Mouse (Mus musculus) embryonic facial prominence, embryonic 11.5 days (tissue): ENCODE data around the gene Pla2g12b. TPM values are rescaled to one million over a fixed set of nuclear protein-coding genes. Genes with fewer than 3 reads are reported as not detected.

Source experiments
- ATAC-seq: fragments of 200-750 bp; cut with Nextera tagmentation; replicated peaks from 2 replicates; pipeline ENCODE4 v1.8.0; 2017; ENCODE audit warnings: low read depth; ENCODE audit not compliant: insufficient number of reproducible peaks, low FRiP score, low TSS enrichment
- DNase-seq: peaks from one replicate; pipeline ENCODE4 v3.0.0-alpha.2; 2015; ENCODE audit warnings: low spot score
- H3K27ac ChIP-seq: fragments of 300-500 bp; sonication (generic); replicated peaks from 2 replicates; pipeline ENCODE4 v1.5.1; 2014; ENCODE audit warnings: mild to moderate bottlenecking, low read depth, low read length, control low read depth
- H3K27me3 ChIP-seq: fragments of 300-500 bp; sonication (generic); 2 replicates; pipeline ENCODE4 v1.6.1; 2014; ENCODE audit warnings: mild to moderate bottlenecking, low read length, moderate library complexity, mixed read lengths; ENCODE audit not compliant: control insufficient read depth, insufficient read depth
- H3K36me3 ChIP-seq: fragments of 300-500 bp; sonication (generic); replicated peaks from 2 replicates; pipeline ENCODE4 v1.6.1; 2014; ENCODE audit warnings: low read depth, mild to moderate bottlenecking, low read length, moderate library complexity, mixed read lengths; ENCODE audit not compliant: control insufficient read depth, insufficient read depth
- H3K4me1 ChIP-seq: fragments of 300-500 bp; sonication (generic); 2 replicates; pipeline ENCODE4 v1.6.1; 2014; ENCODE audit warnings: low read length, mixed read lengths; ENCODE audit not compliant: control insufficient read depth, insufficient read depth
- H3K4me2 ChIP-seq: fragments of 300-500 bp; sonication (generic); 2 replicates; pipeline ENCODE4 v1.6.1; 2014; ENCODE audit warnings: low read depth, mild to moderate bottlenecking, control low read depth, low read length, moderate library complexity
- H3K4me3 ChIP-seq: fragments of 300-500 bp; sonication (generic); 2 replicates; pipeline ENCODE4 v1.5.1; 2014; ENCODE audit warnings: low read depth, low read length, control low read depth
- H3K9ac ChIP-seq: fragments of 300-500 bp; sonication (generic); replicated peaks from 2 replicates; pipeline ENCODE4 v1.6.1; 2014; ENCODE audit warnings: mild to moderate bottlenecking, control low read depth, low read length
- H3K9me3 ChIP-seq: fragments of 300-500 bp; sonication (generic); replicated peaks from 2 replicates; pipeline ENCODE4 v1.6.1; 2016; ENCODE audit warnings: mild to moderate bottlenecking, low read length, inconsistent platforms, mixed read lengths; ENCODE audit not compliant: control insufficient read depth
- WGBS: fragments of 180-500 bp; shearing (Covaris S2); extraction: QIAGEN DNeasy Blood & Tissue Kit; methylation state at CpG from one replicate; pipeline ENCODE4 v1.1.7; 2014; 5-methylcytosine and 5-hydroxymethylcytosine counted together
- polyA plus RNA-seq: library from polyadenylated mRNA; unstranded; fragments of >200 nt; fragmentation: Nextera tagmentation; extraction: Ambion mirVana; gene quantifications from 2 replicates; pipeline ENCODE4 v1.2.1, GENCODE M21; 2014

Pla2g12b gene
- polyA plus RNA-seq, 1 experiment from 2014 or later, result 0.25 TPM

DNA sequence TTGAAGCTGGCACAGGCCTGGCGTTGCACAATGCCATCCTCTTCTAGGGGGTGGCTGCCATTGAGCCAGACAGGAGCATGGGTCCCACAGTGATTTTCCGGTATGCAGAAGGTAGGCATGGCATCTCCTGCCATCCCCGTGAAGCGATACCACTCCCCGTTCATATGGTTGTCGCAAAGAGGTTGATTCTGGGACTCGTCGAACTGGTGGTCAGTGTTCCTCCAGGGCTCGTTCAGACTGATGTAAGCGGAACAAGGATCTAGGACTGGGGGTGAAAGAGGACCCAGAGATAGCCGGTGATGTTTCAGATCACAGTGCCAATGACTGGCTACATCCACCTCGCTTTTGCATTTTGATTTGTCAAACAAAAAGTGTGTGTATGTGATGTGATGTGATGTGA is 35.2 kb downstream of the Pla2g12b start:
- Histone ChIP-seq H3K27me3 (no peaks in the 10 kb centered on the region), H3K4me2 (no peak overlapping the region), H3K9me3 (no peaks in the 10 kb centered on the region), H3K9ac (no peak overlapping the region), H3K27ac (no peak overlapping the region), H3K36me3 (no peaks in the 10 kb centered on the region), H3K4me1 (no peaks in the 10 kb centered on the region), H3K4me3 (no peak overlapping the region)
- ATAC-seq, result no peak
- DNase-seq, result no peak
- 93% methylated on average over 12 of the region's 12 CpGs for whole genome bisulfite sequencing

DNA sequence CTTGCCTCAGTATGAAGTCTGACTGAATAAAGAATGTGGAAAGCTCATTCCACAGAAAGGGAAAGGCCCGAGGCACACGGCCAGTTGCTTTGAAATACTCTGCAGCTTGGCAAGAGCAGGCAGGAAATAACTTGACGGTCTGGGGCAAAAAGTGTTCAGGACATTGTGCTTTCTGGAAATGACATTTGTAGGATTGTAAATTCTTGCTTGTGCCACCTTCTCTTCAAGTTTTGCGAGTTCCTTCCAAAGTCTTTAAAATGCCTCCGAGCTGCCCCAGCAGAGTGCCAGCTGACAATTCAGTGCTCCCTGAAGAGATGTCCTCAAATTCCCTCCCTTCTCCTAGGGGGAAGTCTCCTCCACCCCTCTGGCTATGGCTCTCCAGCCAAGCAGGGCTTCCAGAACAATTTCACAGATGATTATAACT is 36.1 kb downstream of the Pla2g12b start:
- ATAC-seq (no peak), DNase-seq (peak; percentile 39)
- no peaks in the 10 kb centered on the region for H3K9me3 ChIP-seq
- no peak overlapping the region for H3K4me2 ChIP-seq
- H3K27ac ChIP-seq, result no peak overlapping the region
- no peaks in the 10 kb centered on the region for H3K36me3 ChIP-seq
- no peak overlapping the region for H3K4me3 ChIP-seq
- 54% methylated on average over 5 of the region's 5 CpGs for WGBS
- H3K9ac ChIP-seq, result no peak overlapping the region
- no peaks in the 10 kb centered on the region for H3K4me1 ChIP-seq
- H3K27me3 ChIP-seq, result no peaks in the 10 kb centered on the region

DNA sequence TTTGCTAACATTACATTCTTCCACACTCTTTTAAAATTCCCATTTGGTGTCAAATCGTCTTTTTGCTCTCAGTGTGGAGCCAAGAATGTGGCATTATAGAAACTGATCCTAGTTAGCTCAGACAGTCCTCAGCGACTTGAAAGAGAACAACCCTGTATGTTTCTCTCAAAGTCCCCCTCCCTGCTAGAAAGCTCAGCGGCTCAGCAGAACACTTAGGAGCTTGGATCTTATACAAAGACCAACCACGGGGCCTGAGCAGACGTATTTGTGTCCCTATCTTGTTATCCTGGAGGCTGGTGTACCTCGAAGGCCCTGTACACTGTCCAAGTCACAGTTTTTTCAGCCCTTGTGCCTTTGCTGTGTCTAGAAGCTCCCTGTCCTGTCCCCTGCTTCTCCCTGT is 36.7 kb downstream of the Pla2g12b start:
- Histone ChIP-seq H3K9ac (no peak overlapping the region), H3K27me3 (no peaks in the 10 kb centered on the region), H3K4me2 (no peak overlapping the region), H3K4me1 (no peaks in the 10 kb centered on the region), H3K4me3 (no peak overlapping the region), H3K9me3 (no peaks in the 10 kb centered on the region), H3K36me3 (no peaks in the 10 kb centered on the region), H3K27ac (no peak overlapping the region)
- no peak for ATAC-seq
- no peak for DNase-seq
- WGBS, result 66% methylated on average over 6 of the region's 6 CpGs

DNA sequence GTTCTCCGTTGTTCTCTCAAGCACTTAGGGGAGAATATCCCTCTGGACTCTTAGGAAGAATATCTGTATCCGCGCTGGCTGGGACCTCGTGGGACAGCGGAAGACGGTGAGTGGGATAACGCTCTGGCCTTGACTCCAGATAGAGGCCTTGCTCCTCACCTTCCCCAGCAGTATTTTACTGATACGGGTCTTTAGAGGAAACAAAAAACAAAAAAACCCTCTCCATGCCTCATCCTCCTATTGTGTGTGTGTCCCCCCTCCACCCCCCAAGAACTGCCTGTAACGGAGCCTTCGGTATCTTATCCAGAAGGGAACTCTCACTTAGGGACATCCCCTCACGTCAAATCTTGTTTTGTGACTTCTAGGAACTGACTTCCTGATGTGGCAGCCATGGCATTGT is 38.3 kb downstream of the Pla2g12b start, which contains the start of gene Oit3:
TSS of gene Oit3 (minus strand) at position 44 of the 400 bp plus-strand sequence.
- DNase-seq (no peak), ATAC-seq (no peak)
- H3K27me3 ChIP-seq, result no peaks in the 10 kb centered on the region
- no peak within 1 kb of the TSS for H3K4me3 ChIP-seq
- no peak within 1 kb of the TSS for H3K9ac ChIP-seq
- H3K9me3 ChIP-seq, result no peaks in the 10 kb centered on the region
- H3K4me2 ChIP-seq, result no peak within 1 kb of the TSS
- WGBS, result 87% methylated on average over 11 of the region's 11 CpGs
- H3K27ac ChIP-seq, result no peak within 1 kb of the TSS
- no peaks in the 10 kb centered on the region for H3K4me1 ChIP-seq
- H3K36me3 ChIP-seq, result no peaks in the 10 kb centered on the region

DNA sequence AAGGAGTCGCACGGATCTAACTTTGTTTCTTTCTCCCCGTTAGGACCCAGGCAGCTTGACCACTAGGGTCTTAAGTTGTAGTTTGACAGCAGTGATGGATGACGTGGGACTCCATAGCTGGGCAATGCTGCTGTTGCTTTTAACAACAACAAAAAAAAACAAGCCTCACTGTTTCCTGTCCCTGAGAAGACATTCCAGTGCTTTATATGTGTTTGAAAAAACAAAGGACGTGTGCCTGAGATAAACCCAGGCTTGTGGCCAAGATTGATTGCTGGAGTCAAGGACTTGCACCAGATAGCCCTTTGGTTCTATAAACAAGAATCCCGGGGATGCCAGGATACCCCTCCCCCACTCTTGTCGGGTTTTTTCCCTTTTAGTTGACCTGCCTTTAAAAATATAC is 39.8 kb downstream of the Pla2g12b start:
- WGBS, result 41% methylated on average over 7 of the region's 7 CpGs
- ATAC-seq, result no peak
- no peak for DNase-seq

DNA sequence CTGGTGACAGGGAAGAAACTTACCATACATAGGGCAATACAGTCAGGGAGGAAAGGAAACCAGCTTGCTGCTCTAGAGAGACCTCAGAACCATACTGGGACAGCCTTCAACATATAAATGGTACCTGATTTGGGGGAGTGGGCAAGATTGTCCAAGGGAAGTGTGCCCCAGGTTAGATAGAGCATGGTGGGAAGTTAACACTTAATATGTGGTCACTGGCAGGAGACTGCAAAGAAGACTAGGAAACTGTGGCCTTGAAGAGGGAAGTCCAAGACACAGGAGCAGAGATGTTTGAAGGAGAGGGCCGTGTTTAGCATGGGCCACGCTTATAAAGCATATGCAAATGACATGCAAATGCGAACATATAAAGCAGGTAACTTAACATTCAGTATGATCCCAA is 40.6 kb downstream of the Pla2g12b start:
- Histone ChIP-seq H3K4me3 (no peak overlapping the region), H3K36me3 (no peaks in the 10 kb centered on the region), H3K27me3 (no peaks in the 10 kb centered on the region), H3K4me1 (no peaks in the 10 kb centered on the region), H3K4me2 (no peak overlapping the region), H3K9ac (no peak overlapping the region), H3K27ac (no peak overlapping the region), H3K9me3 (no peaks in the 10 kb centered on the region)
- DNase-seq (no peak), ATAC-seq (no peak)
- 80% methylated on average over 3 of the region's 3 CpGs for WGBS

More for the DNA sequence above, 39.8 kb downstream of the Pla2g12b start:
- Histone ChIP-seq H3K9ac (no peak overlapping the region), H3K27me3 (no peaks in the 10 kb centered on the region), H3K36me3 (no peaks in the 10 kb centered on the region), H3K27ac (no peak overlapping the region), H3K4me1 (no peaks in the 10 kb centered on the region), H3K9me3 (no peaks in the 10 kb centered on the region), H3K4me3 (no peak overlapping the region), H3K4me2 (no peak overlapping the region)

DNA sequence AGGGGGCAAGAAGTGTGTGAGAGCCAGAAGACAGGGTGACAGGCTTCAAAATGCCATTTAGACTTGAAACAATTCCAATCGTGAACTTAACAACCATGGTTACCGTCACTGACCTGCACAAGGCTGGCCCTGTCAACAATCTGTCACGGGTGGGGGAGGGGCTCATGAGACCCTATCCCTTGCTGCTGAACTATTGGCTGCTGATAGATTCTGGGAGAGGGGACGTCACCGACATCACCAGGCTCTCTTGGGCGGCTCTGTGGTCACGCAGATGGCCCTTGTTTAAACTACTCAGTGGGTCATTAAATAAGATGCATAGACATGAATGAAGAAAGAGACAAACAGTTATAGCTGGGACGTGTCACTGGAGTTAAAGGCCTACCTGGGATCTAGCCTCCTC is 41.2 kb downstream of the Pla2g12b start:
- Histone ChIP-seq H3K4me2 (no peak overlapping the region), H3K4me3 (no peak overlapping the region), H3K36me3 (no peaks in the 10 kb centered on the region), H3K9ac (no peak overlapping the region), H3K27ac (no peak overlapping the region), H3K4me1 (no peaks in the 10 kb centered on the region), H3K27me3 (no peaks in the 10 kb centered on the region), H3K9me3 (no peaks in the 10 kb centered on the region)
- DNase-seq (no peak), ATAC-seq (no peak)
- WGBS, result 47% methylated on average over 8 of the region's 8 CpGs

DNA sequence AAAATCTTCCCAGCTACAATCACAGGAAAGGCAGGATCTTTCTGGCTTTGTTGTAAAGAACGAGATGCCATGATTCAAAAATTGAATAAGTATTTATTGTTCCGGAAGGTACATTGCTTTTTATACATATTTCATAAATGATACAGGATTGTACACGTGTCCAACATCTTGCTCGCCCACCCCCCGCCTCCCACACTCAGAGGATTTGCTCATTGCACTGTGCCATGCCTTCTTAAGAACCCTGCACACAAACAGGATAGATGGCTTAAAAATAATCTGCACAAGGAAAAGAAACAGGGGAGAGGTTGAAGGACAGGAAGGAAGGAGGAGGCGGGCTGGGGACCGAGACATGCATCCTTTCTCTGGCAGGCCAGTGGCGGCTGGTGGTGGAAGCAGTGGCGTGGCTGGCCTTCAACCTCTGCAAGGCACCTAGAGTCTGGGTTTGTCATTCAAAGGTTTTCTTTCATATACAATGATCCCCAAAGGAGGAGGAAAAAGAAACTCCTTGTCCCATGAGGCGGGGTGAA is 43.5 kb downstream of the Pla2g12b start:
- WGBS, result 82% methylated on average over 10 of the region's 10 CpGs
- H3K27ac ChIP-seq, result no peak overlapping the region
- no peak for ATAC-seq
- H3K9me3 ChIP-seq, result no peaks in the 10 kb centered on the region
- H3K9ac ChIP-seq, result no peak overlapping the region
- no peaks in the 10 kb centered on the region for H3K27me3 ChIP-seq
- H3K36me3 ChIP-seq, result no peaks in the 10 kb centered on the region
- H3K4me3 ChIP-seq, result no peak overlapping the region
- H3K4me2 ChIP-seq, result no peak overlapping the region
- DNase-seq, result no peak
- H3K4me1 ChIP-seq, result no peaks in the 10 kb centered on the region
